Mouse (Mus musculus): ENCODE measurements around the gene Elp4. TPM values are rescaled to one million over a fixed set of nuclear protein-coding genes. Genes with fewer than 3 reads are reported as not detected.
A peak's percentile ranks its signal among the peaks of the same experiment; 100 is the strongest.

The Elp4 gene
- polyA plus RNA-seq, 1 experiment from 2014 or later = 49.7 TPM

- Histone ChIP-seq H3K9me3 (replicated peaks) (0 out of 2 replicates have a peak, but pooled peaks cover 3% of the 10 kb centered on the region), H3K27ac (no peak overlapping the region), H3K4me3 (no peak overlapping the region), H3K36me3 (0 out of 2 replicates have a peak, but pooled peaks cover 9% of the 10 kb centered on the region), H3K9ac (no peak overlapping the region), H3K4me1 (no peaks in the 10 kb centered on the region), H3K27me3 (no peaks in the 10 kb centered on the region), H3K4me2 (replicated peaks) (no peak overlapping the region)
- WGBS = 84% methylated on average over 1 of the region's 1 CpGs
- no peak for ATAC-seq (ENCODE audit: low FRiP score)
Measured at GRCm38 (mm10) chr2:105873403-105873802, 31.0 kb downstream of the Elp4 start.

- Histone ChIP-seq H3K4me2 (replicated peaks) (no peak overlapping the region), H3K4me3 (no peak overlapping the region), H3K9ac (no peak overlapping the region), H3K27ac (no peak overlapping the region), H3K9me3 (replicated peaks) (no peaks in the 10 kb centered on the region), H3K36me3 (no peaks in the 10 kb centered on the region), H3K4me1 (no peaks in the 10 kb centered on the region), H3K27me3 (no peaks in the 10 kb centered on the region)
- WGBS = 55% methylated on average over 2 of the region's 2 CpGs
- ATAC-seq (ENCODE audit: low FRiP score) = no peak
Measured at GRCm38 (mm10) chr2:105854740-105855139, 49.6 kb downstream of the Elp4 start.

- Histone ChIP-seq H3K4me1 (no peaks in the 10 kb centered on the region), H3K27me3 (no peaks in the 10 kb centered on the region), H3K36me3 (no peaks in the 10 kb centered on the region), H3K9ac (no peak overlapping the region), H3K4me3 (no peak overlapping the region), H3K27ac (no peak overlapping the region), H3K9me3 (replicated peaks) (no peaks in the 10 kb centered on the region), H3K4me2 (replicated peaks) (no peak overlapping the region)
- no peak for ATAC-seq (ENCODE audit: low FRiP score)
- 90% methylated on average over 2 of the region's 2 CpGs for WGBS
Measured at GRCm38 (mm10) chr2:105852971-105853370, 51.4 kb downstream of the Elp4 start.

- Histone ChIP-seq H3K9ac (no peak overlapping the region), H3K27me3 (no peaks in the 10 kb centered on the region), H3K4me2 (replicated peaks) (no peak overlapping the region), H3K4me1 (no peaks in the 10 kb centered on the region), H3K9me3 (replicated peaks) (no peaks in the 10 kb centered on the region), H3K27ac (no peak overlapping the region), H3K36me3 (no peaks in the 10 kb centered on the region), H3K4me3 (no peak overlapping the region)
- ATAC-seq (ENCODE audit: low FRiP score) = no peak
Measured at GRCm38 (mm10) chr2:105851714-105852293, 52.6 kb downstream of the Elp4 start.

- no peaks in the 10 kb centered on the region for H3K9me3 ChIP-seq (replicated peaks)
- H3K9ac ChIP-seq = no peak overlapping the region
- H3K27me3 ChIP-seq = no peaks in the 10 kb centered on the region
- no peaks in the 10 kb centered on the region for H3K36me3 ChIP-seq
- H3K4me1 ChIP-seq = no peaks in the 10 kb centered on the region
- WGBS = 95% methylated on average over 5 of the region's 5 CpGs
- no peak overlapping the region for H3K27ac ChIP-seq
- H3K4me2 ChIP-seq (replicated peaks) = no peak overlapping the region
- no peak for ATAC-seq (ENCODE audit: low FRiP score)
- H3K4me3 ChIP-seq = no peak overlapping the region
Measured at GRCm38 (mm10) chr2:105843151-105843550, 61.2 kb downstream of the Elp4 start.

- no peaks in the 10 kb centered on the region for H3K27me3 ChIP-seq
- H3K27ac ChIP-seq = no peak overlapping the region
- H3K4me2 ChIP-seq (replicated peaks) = no peak overlapping the region
- WGBS = 93% methylated on average over 1 of the region's 1 CpGs
- H3K36me3 ChIP-seq = no peaks in the 10 kb centered on the region
- H3K4me3 ChIP-seq = no peak overlapping the region
- H3K9me3 ChIP-seq (replicated peaks) = no peaks in the 10 kb centered on the region
- H3K4me1 ChIP-seq = no peaks in the 10 kb centered on the region
- ATAC-seq (ENCODE audit: low FRiP score) = no peak
- no peak overlapping the region for H3K9ac ChIP-seq
Measured at GRCm38 (mm10) chr2:105817965-105818364, 86.4 kb downstream of the Elp4 start.

- no peaks in the 10 kb centered on the region for H3K9me3 ChIP-seq (replicated peaks)
- no peak for ATAC-seq (ENCODE audit: low FRiP score)
- no peak overlapping the region for H3K4me3 ChIP-seq
- no peak overlapping the region for H3K27ac ChIP-seq
- no peak overlapping the region for H3K9ac ChIP-seq
- 86% methylated on average over 3 of the region's 3 CpGs for WGBS
- H3K4me1 ChIP-seq = no peaks in the 10 kb centered on the region
- H3K27me3 ChIP-seq = no peaks in the 10 kb centered on the region
- no peaks in the 10 kb centered on the region for H3K36me3 ChIP-seq
- no peak overlapping the region for H3K4me2 ChIP-seq (replicated peaks)
Measured at GRCm38 (mm10) chr2:105815170-105815569, 89.2 kb downstream of the Elp4 start.

GRCm38 (mm10) chr2:105813041-105813440 lies 91.3 kb downstream of the Elp4 start:
- H3K9ac ChIP-seq = no peak overlapping the region
- H3K27me3 ChIP-seq = no peaks in the 10 kb centered on the region
- 57% methylated on average over 3 of the region's 3 CpGs for WGBS
- H3K36me3 ChIP-seq = no peaks in the 10 kb centered on the region
- H3K4me2 ChIP-seq (replicated peaks) = no peak overlapping the region
- no peak for ATAC-seq (ENCODE audit: low FRiP score)
- no peak overlapping the region for H3K4me3 ChIP-seq
- H3K9me3 ChIP-seq (replicated peaks) = no peaks in the 10 kb centered on the region
- no peaks in the 10 kb centered on the region for H3K4me1 ChIP-seq
- H3K27ac ChIP-seq = no peak overlapping the region

- no peak overlapping the region for H3K27ac ChIP-seq
- no peaks in the 10 kb centered on the region for H3K4me1 ChIP-seq
- no peak overlapping the region for H3K4me3 ChIP-seq
- H3K4me2 ChIP-seq (replicated peaks) = no peak overlapping the region
- no peaks in the 10 kb centered on the region for H3K9me3 ChIP-seq (replicated peaks)
- H3K36me3 ChIP-seq = no peaks in the 10 kb centered on the region
- ATAC-seq (ENCODE audit: low FRiP score) = no peak
- 86% methylated on average over 2 of the region's 2 CpGs for WGBS
- no peaks in the 10 kb centered on the region for H3K27me3 ChIP-seq
- no peak overlapping the region for H3K9ac ChIP-seq
Measured at GRCm38 (mm10) chr2:105810286-105810685, 94.1 kb downstream of the Elp4 start.

GRCm38 (mm10) chr2:105806571-105806970 lies 97.8 kb downstream of the Elp4 start:
- no peak overlapping the region for H3K4me2 ChIP-seq (replicated peaks)
- H3K4me3 ChIP-seq = no peak overlapping the region
- 0 out of 2 replicates have a peak, but pooled peaks have one; percentile 29 for ATAC-seq (ENCODE audit: low FRiP score)
- no peaks in the 10 kb centered on the region for H3K4me1 ChIP-seq
- no peak overlapping the region for H3K9ac ChIP-seq
- H3K36me3 ChIP-seq = no peaks in the 10 kb centered on the region
- WGBS = 81% methylated on average over 2 of the region's 2 CpGs
- no peaks in the 10 kb centered on the region for H3K27me3 ChIP-seq
- H3K9me3 ChIP-seq (replicated peaks) = no peaks in the 10 kb centered on the region
- H3K27ac ChIP-seq = no peak overlapping the region

GRCm38 (mm10) chr2:105806047-105806446 lies 98.3 kb downstream of the Elp4 start:
- ATAC-seq (ENCODE audit: low FRiP score) = no peak
- H3K36me3 ChIP-seq = no peaks in the 10 kb centered on the region
- no peak overlapping the region for H3K27ac ChIP-seq
- no peak overlapping the region for H3K4me2 ChIP-seq (replicated peaks)
- WGBS = 89% methylated on average over 4 of the region's 4 CpGs
- no peaks in the 10 kb centered on the region for H3K9me3 ChIP-seq (replicated peaks)
- H3K27me3 ChIP-seq = no peaks in the 10 kb centered on the region
- H3K9ac ChIP-seq = no peak overlapping the region
- no peaks in the 10 kb centered on the region for H3K4me1 ChIP-seq
- H3K4me3 ChIP-seq = no peak overlapping the region

- no peaks in the 10 kb centered on the region for H3K9me3 ChIP-seq (replicated peaks)
- no peaks in the 10 kb centered on the region for H3K4me1 ChIP-seq
- no peak overlapping the region for H3K4me2 ChIP-seq (replicated peaks)
- H3K27me3 ChIP-seq = no peaks in the 10 kb centered on the region
- no peak overlapping the region for H3K9ac ChIP-seq
- H3K27ac ChIP-seq = no peak overlapping the region
- H3K4me3 ChIP-seq = no peak overlapping the region
- no peak for ATAC-seq (ENCODE audit: low FRiP score)
- no peaks in the 10 kb centered on the region for H3K36me3 ChIP-seq
Measured at GRCm38 (mm10) chr2:105805210-105805609, 99.2 kb downstream of the Elp4 start.

GRCm38 (mm10) chr2:105804506-105804905 lies 99.9 kb downstream of the Elp4 start:
- peak; percentile 47 for ATAC-seq (ENCODE audit: low FRiP score)
- no peaks in the 10 kb centered on the region for H3K4me1 ChIP-seq
- no peaks in the 10 kb centered on the region for H3K36me3 ChIP-seq
- no peak overlapping the region for H3K4me3 ChIP-seq
- H3K9me3 ChIP-seq (replicated peaks) = no peaks in the 10 kb centered on the region
- WGBS = 36% methylated on average over 10 of the region's 10 CpGs
- H3K27ac ChIP-seq = no peak overlapping the region
- H3K9ac ChIP-seq = no peak overlapping the region
- no peaks in the 10 kb centered on the region for H3K27me3 ChIP-seq
- no peak overlapping the region for H3K4me2 ChIP-seq (replicated peaks)
